In the genomic region with DNA sequence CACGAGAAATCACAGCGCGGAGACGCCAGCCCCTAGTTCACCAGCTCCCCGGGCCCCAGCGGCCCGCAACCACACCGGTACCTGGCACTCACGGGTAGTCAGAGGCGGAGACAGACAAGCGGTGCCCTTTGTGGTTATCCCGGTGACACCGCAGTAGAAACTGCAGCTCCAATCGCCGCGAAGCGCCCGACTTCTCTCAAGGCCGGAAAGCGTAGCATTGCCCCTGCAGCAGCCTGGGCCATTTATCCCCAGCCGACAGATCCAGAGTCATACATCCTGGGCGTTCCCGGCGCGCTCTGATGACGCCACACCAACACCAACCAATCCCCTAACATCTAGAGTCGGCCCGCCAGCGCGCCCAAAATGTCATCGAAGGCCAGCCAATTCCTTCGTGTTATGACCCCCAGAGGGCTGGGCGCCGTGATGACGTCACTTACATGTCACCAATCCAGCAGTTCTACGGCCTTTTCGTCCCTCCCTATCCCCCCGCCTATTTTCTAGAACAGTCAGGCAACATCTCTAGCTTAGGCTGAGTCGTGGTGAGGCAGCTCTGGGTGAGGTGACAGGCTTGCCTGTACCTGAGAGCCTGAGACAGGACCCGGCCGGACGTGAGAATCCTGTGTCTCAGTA, we compare ENCODE assay signal across 8 mouse cellular contexts. TPM values are rescaled to one million over a fixed set of nuclear protein-coding genes. Genes with fewer than 3 reads are reported as not detected.
A peak's percentile ranks its signal among the peaks of the same experiment; 100 is the strongest.
DNase-seq lines count a peak whose midpoint lies in the region; ATAC-seq and TF ChIP-seq lines count a peak whose summit lies in the region.

A gene (minus strand): TSS at position 365 of the 630 bp plus-strand sequence.

- no peaks in the 10 kb centered on the region for H3K27me3 ChIP-seq in hindbrain, embryonic 10.5 days (ENCODE audit: insufficient read depth, poor library complexity, severe bottlenecking)
- H3K27me3 ChIP-seq in lung, postnatal 0 days (replicated peaks; ENCODE audit: insufficient read depth, low read length) = no peaks in the 10 kb centered on the region

- no peak for TF ChIP-seq EP300 in lung, postnatal 0 days (IDR thresholded peaks at IDR 0.05)

- peaks cover 16% of the 10 kb centered on the region; the same call in 1 of the 2 replicates for H3K9me3 ChIP-seq in hindbrain, embryonic 10.5 days
- H3K9me3 ChIP-seq in lung, postnatal 0 days (ENCODE audit: low read length) = no peaks in the 10 kb centered on the region

- peaks cover 31% of the 10 kb centered on the region for H3K36me3 ChIP-seq in hindbrain, embryonic 10.5 days
- H3K36me3 ChIP-seq in lung, postnatal 0 days (ENCODE audit: insufficient read depth, low read length) = peaks cover 21% of the 10 kb centered on the region; the same call in 1 of the 2 replicates

- peak within 1 kb of the TSS; percentile 87 for H3K9ac ChIP-seq in lung, postnatal 0 days (replicated peaks; ENCODE audit: low read depth)

- no peak for TF ChIP-seq CTCF in lung, postnatal 0 days (IDR thresholded peaks at IDR 0.05)

- peak within 1 kb of the TSS; percentile 87 for H3K27ac ChIP-seq in hindbrain, embryonic 10.5 days
- H3K27ac ChIP-seq in lung, postnatal 0 days (ENCODE audit: low read length) = peak within 1 kb of the TSS; percentile 88

- H3K4me1 ChIP-seq in hindbrain, embryonic 10.5 days (replicated peaks) = peaks cover 19% of the 10 kb centered on the region
- peaks cover 6% of the 10 kb centered on the region; the same call in 1 of the 2 replicates for H3K4me1 ChIP-seq in lung, postnatal 0 days (ENCODE audit: insufficient read depth, low read depth, low read length)

- ATAC-seq in frontal cortex, adult (ENCODE audit: low TSS enrichment) = peak; percentile 97
- peak; percentile 99 for ATAC-seq in lung, postnatal 0 days

- WGBS in hindbrain, embryonic 10.5 days = 1% methylated on average over 42 of the region's 42 CpGs
- WGBS in lung, postnatal 0 days = 3% methylated on average over 42 of the region's 42 CpGs

- peak within 1 kb of the TSS; percentile 77 for H3K4me3 ChIP-seq in hindbrain, embryonic 10.5 days
- H3K4me3 ChIP-seq in lung, postnatal 0 days (ENCODE audit: low read depth, low read length) = peak within 1 kb of the TSS; percentile 83

- peak within 1 kb of the TSS; percentile 83 for H3K4me2 ChIP-seq in lung, postnatal 0 days (replicated peaks; ENCODE audit: low read depth, low read length)

- DNase-seq in MN1 (ENCODE audit: low spot score) = peak; percentile 95
- DNase-seq in cerebellum, adult 9-10 months = peak; percentile 100
- DNase-seq in hindbrain, embryonic 10.5 days (ENCODE audit: low spot score) = peak; percentile 100
- peak; percentile 100 for DNase-seq in layer of hippocampus, adult 9-11 months
- peak; percentile 99 for DNase-seq in lung, postnatal 0 days (ENCODE audit: low spot score)
- peak; percentile 97 for DNase-seq in ovary, postnatal 14 days (ENCODE audit: low spot score)
- peak; percentile 99 for DNase-seq in thymus, postnatal 14 days

RNA-seq across cellular contexts. Expression of the gene that starts here (rescaled TPM):
- 9.7 and 13.2 TPM in 2 replicates for polyA plus RNA-seq in hindbrain, embryonic 10.5 days (2016; fragmentation: Nextera tagmentation; extraction: Ambion mirVana)
- polyA plus RNA-seq in lung, postnatal 0 days (2015; fragmentation: Nextera tagmentation; extraction: Ambion mirVana) = 4.8 and 5.1 TPM in 2 replicates

Comparison
In these comparisons a context has a peak if more than half of its experiments do, and no peak if none do; other contexts are left out.
1. Peak in every context shown above with its lines: DNase-seq, ATAC-seq, H3K4me3 ChIP-seq and H3K27ac ChIP-seq.